Comparison of ENCODE assay signal across 8 mouse cellular contexts in the genomic region with DNA sequence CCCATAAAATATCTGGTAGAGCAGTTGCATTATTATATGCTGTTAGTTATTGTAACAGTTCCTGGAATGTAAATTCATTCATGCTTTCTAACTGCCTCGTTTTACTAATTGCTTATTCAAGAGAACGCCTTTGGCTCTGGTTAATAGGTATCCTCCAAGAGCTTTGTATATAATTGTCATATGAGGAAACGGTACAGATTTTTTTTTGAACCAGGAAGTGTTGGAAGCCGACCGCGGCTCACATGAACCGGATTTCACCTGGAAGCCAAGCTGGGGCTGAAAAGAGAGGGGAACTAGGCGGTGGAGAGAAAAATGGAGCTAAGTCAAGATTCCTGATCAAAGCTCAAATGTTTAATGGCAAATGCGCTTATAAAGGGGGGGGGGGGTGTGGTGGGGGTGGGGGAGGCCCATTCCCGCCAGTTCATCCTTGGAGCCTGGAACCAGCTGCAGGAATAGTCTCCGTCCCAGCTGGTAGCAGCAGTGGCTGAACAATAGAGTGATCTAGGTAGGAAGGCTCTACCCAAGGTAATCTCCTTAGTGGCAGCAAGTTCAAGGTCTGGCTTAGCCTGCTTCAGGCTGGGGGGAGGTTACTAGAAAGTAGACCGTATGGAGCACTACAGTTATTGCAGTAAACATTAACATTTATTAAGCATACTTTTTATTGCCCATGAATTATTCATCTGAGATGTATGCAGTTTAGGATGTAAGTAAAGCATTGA. TPM values are rescaled to one million over a fixed set of nuclear protein-coding genes. Genes with fewer than 3 reads are reported as not detected.
DNase-seq lines count a peak whose midpoint lies in the region; ATAC-seq and TF ChIP-seq lines count a peak whose summit lies in the region.

No protein-coding gene starts in this region.

- no peaks in the 10 kb centered on the region for H3K27me3 ChIP-seq in E14TG2a.4 (ENCODE audit: insufficient read depth, low read length)
- no peaks in the 10 kb centered on the region for H3K27me3 ChIP-seq in heart, embryonic 16.5 days (ENCODE audit: control insufficient read depth, insufficient read depth, low read length)
- H3K27me3 ChIP-seq in neural tube, embryonic 12.5 days (replicated peaks): no peaks in the 10 kb centered on the region

- peak; percentile 89 for DNase-seq in heart, adult 11 months
- no peak for DNase-seq in heart, postnatal 25 days (ENCODE audit: low spot score)
- peak; percentile 22 for DNase-seq in embryo, embryonic 10.5 days (ENCODE audit: low spot score)
- DNase-seq in kidney, postnatal 4 days: peak; percentile 14 to 38
- DNase-seq in gastrocnemius, postnatal 36 days: no peak

- H3K4me1 ChIP-seq in E14TG2a.4 (replicated peaks; ENCODE audit: low read depth, low read length): peaks cover 41% of the 10 kb centered on the region
- peaks cover 3% of the 10 kb centered on the region for H3K4me1 ChIP-seq in heart, embryonic 16.5 days (ENCODE audit: control insufficient read depth, insufficient read depth, low read length)
- H3K4me1 ChIP-seq in neural tube, embryonic 12.5 days: peaks cover 10% of the 10 kb centered on the region; the same call in 1 of the 2 replicates

- TF ChIP-seq CTCF in E14TG2a.4 (conservative IDR thresholded peaks at IDR 0.05; ENCODE audit: low read length): no peak

- no peaks in the 10 kb centered on the region; the same call in 1 of the 2 replicates for H3K36me3 ChIP-seq in E14TG2a.4 (ENCODE audit: insufficient read depth, low read length)
- no peaks in the 10 kb centered on the region for H3K36me3 ChIP-seq in heart, embryonic 16.5 days (ENCODE audit: control insufficient read depth, insufficient read depth)
- H3K36me3 ChIP-seq in neural tube, embryonic 12.5 days: no peaks in the 10 kb centered on the region

- no peak for ATAC-seq in heart, embryonic 16.5 days (replicated peaks; ENCODE audit: extremely low read depth, insufficient read depth, low FRiP score)
- peak; percentile 34 for ATAC-seq in neural tube, embryonic 12.5 days (ENCODE audit: low FRiP score, low read depth)

- no peak overlapping the region for H3K27ac ChIP-seq in heart, embryonic 16.5 days (ENCODE audit: low read length)
- H3K27ac ChIP-seq in neural tube, embryonic 12.5 days: no peak overlapping the region

- peak overlapping the region; percentile 80 for H3K9ac ChIP-seq in heart, embryonic 16.5 days (ENCODE audit: low read length)
- peak overlapping the region; percentile 64 for H3K9ac ChIP-seq in neural tube, embryonic 12.5 days

- 4% methylated on average over 12 of the region's 12 CpGs for WGBS in heart, embryonic 16.5 days
- 3% methylated on average over 12 of the region's 12 CpGs for WGBS in neural tube, embryonic 12.5 days

- intact Hi-C loops in heart, postnatal 25 days (cut with DNase I): loop anchor here (10.0 kb wide), 1 partner anchor 1480 kb away; the partner anchor contains the start of gene Ppp2r1a
- intact Hi-C loops in gastrocnemius, postnatal 36 days (cut with DNase I): no loop called here

- peak overlapping the region; percentile 87 for H3K4me2 ChIP-seq in heart, embryonic 16.5 days (ENCODE audit: low read depth, low read length)
- peak overlapping the region; percentile 65 for H3K4me2 ChIP-seq in neural tube, embryonic 12.5 days (replicated peaks)

- H3K9me3 ChIP-seq in E14TG2a.4 (ENCODE audit: low read length): no peaks in the 10 kb centered on the region
- H3K9me3 ChIP-seq in heart, embryonic 16.5 days (replicated peaks; ENCODE audit: control insufficient read depth, low read length): no peaks in the 10 kb centered on the region
- H3K9me3 ChIP-seq in neural tube, embryonic 12.5 days: no peaks in the 10 kb centered on the region

- peak overlapping the region; percentile 81 for H3K4me3 ChIP-seq in E14TG2a.4 (replicated peaks; ENCODE audit: low read length)
- H3K4me3 ChIP-seq in heart, embryonic 16.5 days (ENCODE audit: low read length): peak overlapping the region; percentile 87
- H3K4me3 ChIP-seq in neural tube, embryonic 12.5 days: peak overlapping the region; percentile 62

RNA-seq across cellular contexts. Expression of gene Zfp946, which starts 0.8 kb away (rescaled TPM):
- 1 to 10 TPM; 3.0 to 3.7 TPM for total RNA-seq in heart, postnatal 25 days (2021)
- 6.3 and 7.4 TPM in 2 replicates for polyA plus RNA-seq in heart, embryonic 16.5 days (2015; fragmentation: Nextera tagmentation; extraction: Ambion mirVana)
- 28.1 and 32.6 TPM in 2 replicates for polyA plus RNA-seq in neural tube, embryonic 12.5 days (2016; fragmentation: Nextera tagmentation; extraction: Ambion mirVana)
- 1 to 10 TPM; 3.9 to 5.4 TPM for total RNA-seq in gastrocnemius, postnatal 36 days (2021)

Comparison
In these comparisons a context has a peak if more than half of its experiments do, and no peak if none do; other contexts are left out.
1. DNase-seq: peak in heart, adult 11 months (single experiment), embryo, embryonic 10.5 days (single experiment) and kidney, postnatal 4 days (2 of 2); none in heart, postnatal 25 days (single experiment) and gastrocnemius, postnatal 36 days (0 of 2).
2. Peak in every context shown above with its lines, with median percentiles within 50 percentile points of each other: H3K4me3 ChIP-seq.